Mouse (Mus musculus) induced T-regulatory cell, adult 2 months (primary cell): ENCODE results near the gene Scfd2.

Source experiments
- DNase-seq: peaks from one replicate; pipeline ENCODE4 v3.0.0-alpha.2; 2012; ENCODE audit warnings: low read depth

Scfd2 gene

DNA sequence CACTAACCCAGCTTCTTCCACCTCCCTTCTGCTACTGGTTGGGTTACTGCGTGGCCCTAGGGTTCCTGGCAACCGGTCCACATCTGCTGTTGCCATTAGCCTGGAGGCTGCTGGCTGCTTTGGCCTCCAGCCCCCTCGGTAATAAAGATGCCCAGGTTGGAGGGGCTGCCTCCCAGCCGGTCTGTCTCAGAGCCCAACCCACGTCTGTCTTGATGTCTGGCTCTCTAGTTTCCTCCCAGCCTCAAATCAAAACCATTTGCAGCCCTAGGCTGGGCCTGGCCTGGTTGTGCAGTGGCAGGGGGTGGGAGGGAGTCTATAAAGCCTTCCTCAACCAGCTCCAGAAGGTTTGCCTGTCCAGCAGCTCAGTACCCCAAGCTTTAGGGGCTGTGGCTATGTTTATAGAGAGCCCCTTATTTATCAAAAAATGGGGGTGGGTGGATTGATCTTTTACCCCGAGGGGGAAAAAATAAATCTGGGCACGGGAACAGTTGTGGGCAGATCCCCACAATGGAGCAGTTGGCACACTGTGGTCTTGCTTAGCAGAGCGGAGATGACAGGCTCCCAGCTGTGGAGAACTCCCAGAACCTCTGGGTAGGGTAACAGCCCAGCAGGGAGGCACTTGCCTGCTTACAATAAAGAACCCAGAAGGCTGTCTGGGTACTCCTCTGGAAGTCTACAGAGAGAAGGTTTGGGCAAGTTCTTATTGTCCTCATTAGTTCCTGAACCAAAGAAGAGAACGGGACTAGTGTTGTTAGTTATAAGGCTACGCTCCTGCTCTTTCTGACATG lies 329.8 kb downstream of the Scfd2 start:
- no peak for DNase-seq

DNA sequence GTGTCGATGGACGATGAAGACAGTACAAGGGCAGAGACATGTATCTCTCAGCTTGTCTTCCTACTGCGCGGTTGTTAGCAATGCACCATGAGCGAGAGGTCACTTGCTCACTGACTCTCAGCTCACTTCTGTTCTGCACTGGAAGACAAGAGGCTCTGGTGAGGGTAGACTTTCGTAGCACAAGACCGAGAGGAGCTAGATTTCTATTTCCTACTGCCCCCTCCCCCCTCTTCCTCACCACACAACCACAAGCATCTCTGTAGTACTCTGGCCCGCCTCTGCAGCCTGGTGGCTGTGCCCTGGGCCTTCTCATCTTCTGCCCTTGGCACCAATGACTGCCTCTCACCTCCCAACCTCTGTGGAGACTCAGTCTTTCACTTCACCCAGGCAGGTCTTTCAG lies 331.1 kb downstream of the Scfd2 start:
- peak; percentile 71 for DNase-seq

DNA sequence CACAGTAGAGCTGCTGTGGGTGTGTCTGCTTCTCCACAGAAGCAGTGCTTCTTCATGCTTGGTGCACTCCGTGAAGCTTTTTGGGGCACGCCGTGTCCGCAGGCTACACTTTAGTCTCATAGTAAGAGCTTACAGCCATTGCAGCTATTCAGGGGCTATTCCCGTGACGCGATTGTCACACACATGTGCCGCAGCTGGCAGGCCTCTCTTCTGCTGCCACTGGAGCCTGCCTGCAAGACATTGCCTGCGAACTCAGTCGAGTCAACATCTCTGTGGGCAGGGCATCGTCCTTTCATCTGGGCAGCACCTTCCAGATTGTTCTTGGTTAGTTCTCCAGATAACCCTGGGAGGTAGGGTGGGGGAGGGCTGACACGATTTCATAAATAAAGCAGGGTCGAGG lies 331.8 kb downstream of the Scfd2 start:
- no peak for DNase-seq

DNA sequence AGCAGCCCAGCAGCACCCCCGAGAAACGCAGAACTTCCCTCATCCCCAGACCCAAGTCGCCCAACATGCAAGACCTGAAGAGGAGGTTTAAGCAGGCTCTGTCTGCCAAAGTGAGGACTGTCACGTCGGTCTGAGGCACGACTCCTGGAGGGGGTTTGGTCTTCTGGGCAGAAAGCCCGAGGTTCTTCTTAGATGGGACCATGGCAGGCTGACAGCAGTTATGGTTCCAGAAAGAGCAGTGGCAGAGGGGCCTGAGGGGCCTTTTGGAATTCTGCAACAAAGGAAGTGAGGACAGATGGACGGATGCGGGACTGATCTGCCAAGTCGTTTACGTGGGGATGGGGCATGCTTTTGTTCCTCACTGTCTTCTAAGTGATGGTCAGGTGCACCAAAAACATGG lies 333.1 kb downstream of the Scfd2 start:
- DNase-seq, result no peak

DNA sequence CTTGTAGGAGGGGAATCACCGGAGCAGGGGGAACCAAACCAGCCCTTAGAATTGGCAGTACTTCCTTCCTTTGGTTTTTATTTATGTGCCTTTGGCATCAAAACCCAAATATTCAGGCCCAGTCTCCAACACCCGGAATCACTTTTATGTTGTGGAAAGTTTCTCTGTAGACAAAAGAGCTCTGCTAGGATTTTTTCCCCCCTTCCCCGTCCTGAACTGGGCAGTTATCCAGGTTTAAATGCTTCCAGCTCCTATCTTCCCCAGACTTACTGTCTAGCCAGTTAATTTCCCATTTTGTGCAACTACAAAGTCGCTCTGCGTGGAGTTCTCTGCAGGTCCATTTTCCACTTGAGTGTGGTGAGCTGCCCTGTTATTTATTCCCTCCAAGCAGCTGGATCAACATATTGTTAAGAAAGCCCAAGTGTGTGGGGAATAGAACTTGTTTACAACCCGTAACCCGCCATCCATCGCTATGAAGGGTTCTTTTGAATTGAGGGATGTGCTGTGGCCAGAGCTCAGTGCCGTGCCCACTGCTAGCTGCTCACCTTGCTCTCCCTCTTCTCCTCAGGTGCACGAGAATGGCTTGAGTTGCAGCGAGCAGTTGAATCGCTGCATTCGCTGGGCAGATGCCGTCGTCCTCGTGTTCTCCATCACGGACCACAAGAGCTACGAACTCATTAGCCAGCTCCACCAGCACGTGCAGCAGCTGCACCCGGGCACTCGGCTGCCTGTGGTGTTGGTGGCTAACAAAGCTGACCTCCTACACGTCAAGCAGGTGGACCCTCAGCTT lies 333.8 kb downstream of the Scfd2 start:
- DNase-seq, result no peak

DNA sequence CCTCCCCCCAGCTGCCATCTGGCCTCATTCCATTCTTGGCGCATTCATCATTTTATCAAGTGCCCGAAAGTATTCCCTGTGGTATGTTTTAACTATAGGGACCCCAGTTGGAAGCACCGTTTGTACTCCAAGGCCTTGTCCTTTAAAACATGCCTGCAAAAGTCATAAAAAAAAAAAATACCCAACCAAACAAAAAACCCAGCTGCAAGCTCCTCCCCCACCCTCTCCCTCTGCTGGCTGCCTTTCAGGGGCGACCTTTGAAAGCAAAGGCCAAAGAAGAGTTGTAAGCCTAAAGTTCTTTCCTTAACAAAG lies 335.3 kb downstream of the Scfd2 start:
- DNase-seq, result peak; percentile 49

DNA sequence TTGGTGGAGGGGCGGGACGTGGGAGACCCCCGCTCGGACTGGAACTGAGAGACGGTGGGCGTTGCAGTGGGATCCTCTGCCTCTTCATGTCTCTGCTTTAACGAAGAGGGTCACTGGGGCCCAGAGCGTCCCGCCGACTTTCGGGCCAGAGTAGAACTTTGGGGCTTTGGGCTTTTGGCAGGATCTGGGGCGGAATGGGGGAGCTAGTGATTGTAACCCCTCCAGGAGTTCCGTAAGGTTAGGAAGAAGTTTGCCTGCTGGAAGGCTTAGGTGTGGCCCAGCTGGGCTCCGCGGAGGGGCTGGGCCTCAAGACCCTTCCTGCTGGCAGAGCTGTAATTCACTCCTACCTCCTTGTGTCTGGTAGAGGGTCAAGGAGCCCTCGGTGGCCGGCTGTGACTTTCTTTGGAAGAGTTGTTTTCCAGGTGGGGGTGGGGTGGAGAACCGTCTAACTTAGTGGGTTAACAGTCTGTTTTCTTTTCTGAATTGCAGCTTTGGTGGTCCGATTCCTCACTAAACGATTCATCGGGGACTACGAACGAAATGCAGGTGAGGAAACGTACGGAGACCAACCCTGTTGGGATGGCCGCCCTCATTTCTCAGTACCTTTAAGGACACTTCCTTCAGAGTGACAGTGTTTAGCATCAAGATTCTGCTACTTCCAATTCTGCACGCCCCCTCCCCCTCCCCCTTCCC lies 335.8 kb downstream of the Scfd2 start:
- DNase-seq, result peak; percentile 25

DNA sequence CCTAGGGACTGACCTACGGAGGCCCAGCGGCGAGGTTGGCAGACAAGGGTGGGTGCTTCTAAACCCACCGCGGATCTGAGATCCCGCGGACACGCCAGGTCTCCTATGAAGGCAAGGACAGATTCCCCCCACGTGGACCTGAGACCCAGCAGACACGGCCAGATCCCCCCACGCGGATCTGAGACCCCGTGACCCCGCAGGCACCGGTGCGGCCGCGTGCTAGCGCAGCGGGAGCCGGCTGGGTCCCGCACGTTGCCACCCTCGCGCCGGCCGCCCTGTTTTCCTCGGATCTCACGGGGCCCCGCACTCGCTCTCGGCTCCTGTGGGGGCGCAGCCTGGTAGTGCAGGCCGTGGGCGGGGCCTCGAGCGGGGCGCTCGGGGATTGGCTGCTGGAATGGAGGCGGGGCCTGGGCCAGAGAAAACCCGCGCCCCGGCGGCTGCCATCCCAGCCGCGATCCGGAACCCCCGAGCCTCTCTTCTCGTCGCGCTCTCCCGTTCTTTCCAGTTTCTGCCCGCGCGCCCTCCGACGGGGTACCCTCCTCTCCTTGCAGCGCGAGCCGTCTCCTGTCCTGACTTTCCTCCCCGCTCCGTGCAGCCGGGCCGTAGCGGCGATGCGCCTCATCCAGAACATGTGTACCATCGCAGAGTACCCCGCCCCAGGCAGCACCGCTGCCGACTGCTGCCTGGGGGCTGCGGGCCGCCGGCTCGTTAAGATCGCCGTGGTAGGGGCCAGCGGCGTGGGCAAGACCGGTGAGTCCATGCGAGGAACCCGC lies 336.5 kb downstream of the Scfd2 start, which contains the start of gene Rasl11b:
Rasl11b (plus strand) TSS at position 446 of the 773 bp plus-strand sequence.
- peak; percentile 94 for DNase-seq

DNA sequence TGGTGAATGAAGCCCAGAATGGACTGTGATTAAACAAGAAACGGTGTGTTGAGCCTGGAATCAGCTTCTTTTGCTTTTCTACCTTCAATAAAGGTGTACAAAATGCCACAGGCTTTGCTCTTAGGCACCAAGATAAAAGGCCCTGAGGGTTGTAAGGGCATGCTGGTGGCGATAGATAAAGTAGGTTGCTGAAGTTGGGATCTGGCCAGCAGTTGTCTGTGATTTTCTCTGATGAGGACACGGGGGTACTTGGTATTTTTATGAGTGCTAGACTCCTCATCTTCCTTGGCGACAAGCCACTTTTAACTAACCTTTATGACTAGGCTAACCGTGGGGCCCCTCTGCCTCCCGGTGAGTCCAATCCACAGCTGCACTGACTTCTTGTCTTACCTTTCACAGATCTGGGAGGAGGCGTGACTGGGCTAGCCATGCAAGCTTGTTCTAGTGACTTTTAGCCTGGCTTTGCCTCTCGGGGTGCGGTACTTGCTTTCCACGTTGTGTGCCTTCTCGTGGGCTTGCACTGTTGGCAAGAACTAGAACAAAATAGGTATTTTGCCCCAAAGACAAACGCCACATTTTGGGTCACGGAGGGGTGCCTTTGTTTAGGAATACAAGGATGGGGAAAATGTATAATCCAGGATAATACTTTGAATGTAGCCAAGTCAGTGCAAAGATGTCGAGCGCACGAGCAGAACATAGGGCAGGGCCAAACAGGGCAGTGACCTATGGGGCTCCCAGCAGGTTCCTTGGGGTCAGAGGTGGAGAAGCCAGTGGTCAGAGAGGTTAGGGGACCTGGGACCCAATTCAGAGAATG lies 337.3 kb downstream of the Scfd2 start:
- no peak for DNase-seq

DNA sequence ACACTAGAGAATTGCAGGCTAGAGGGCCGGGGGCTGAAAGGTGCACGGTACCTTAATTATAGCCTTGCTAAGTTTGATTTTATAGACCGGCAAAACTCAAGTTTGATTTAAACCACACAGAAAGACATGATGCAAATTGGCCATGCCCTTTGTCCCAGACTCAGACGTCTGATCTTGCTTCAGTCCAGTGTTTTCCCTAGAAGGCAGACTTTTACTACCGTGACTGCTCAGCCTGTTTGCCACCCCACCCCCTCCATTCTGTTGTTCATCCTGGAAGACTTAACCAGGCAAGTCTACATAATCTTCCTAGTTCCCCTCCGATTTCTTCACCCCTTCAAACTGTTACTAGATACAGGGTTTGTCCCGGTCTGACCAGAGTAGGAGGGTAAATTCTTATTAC lies 337.9 kb downstream of the Scfd2 start:
- no peak for DNase-seq

DNA sequence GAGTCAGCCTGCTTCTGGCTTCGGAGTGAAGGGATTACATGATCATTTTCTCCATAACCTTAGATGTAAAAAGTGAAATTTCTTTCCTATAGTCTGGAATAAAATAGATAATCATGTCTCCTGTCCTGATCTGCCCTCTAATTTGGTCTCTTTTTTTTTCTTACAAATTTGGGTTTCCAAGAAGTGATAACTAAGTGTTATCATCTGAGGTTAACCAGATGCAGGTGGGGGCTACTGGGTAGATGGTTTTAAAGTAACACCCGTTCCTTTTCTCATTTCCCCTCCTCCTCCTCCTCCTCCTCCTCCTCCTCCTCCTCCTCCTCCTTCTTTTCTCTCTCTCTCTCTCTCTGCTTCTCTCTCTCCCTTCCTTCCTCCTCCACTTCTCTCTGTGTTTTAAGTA lies 338.6 kb downstream of the Scfd2 start:
- DNase-seq, result no peak

DNA sequence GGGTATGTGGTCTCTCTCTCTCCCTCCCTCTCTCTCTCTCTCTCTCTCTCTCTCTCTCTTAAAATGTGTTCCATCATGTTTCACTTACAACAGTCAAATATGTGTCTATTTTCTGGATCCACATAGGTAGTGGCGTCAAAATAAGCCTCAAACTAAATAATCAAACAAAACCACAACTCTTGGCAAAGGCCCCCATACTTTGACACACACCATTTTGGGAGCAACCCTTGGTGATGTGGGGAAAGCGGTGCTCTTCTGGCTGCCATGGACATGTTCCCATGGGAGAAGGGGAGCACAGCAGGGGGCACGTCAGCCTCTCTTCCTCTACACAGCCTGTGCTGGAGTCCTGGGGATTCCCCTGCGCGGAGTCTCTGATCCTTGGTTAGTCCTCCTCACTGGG lies 340.6 kb downstream of the Scfd2 start:
- no peak for DNase-seq

DNA sequence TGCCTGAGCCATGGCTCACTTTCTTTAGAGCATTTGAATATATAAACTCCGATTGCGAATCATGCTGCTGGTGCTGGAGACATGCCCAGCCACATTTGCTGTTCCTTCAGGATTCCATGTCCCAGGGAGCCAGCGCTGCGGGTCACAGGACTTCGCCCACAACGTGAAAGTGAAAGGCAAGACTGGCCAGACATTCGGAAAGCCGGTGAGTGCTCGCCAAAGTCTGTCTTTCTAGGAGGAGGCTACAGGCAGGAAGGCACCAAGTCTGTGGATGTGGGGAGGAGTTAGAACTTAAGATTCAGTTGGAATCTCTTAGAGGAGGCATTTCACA lies 341.4 kb downstream of the Scfd2 start:
- no peak for DNase-seq

DNA sequence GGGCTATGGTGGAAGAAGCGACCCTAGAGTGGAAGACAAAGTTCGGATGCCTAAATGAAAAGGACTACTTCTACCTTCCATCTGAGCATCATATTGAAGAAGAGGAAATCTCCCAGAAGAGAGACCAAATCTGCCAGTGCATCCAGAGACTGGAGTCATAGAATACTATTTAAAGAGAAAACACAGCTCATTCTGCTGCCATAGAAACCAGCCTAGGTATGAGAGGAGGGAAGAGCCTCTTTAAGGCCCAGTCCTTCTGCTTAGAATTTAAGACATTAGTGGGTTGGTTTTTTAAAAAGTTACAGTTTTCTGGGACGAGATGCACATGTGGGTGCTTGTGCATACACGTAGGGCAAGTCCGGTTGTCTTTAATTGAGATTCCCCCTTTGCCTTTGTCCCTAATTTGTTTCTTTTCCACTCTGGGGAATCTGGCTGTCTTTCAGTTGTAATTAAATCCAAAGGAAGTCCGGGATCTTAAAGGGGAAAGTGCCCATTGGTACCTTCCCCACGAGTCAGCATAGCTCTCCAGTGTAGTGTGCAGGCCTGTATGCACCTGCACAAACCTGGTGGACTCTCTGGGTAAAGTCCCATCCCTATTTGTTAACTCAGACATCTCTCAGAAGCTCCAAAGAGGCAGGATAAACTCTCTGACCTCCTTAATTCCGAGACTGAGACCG lies 341.9 kb downstream of the Scfd2 start:
- DNase-seq, result no peak

DNA sequence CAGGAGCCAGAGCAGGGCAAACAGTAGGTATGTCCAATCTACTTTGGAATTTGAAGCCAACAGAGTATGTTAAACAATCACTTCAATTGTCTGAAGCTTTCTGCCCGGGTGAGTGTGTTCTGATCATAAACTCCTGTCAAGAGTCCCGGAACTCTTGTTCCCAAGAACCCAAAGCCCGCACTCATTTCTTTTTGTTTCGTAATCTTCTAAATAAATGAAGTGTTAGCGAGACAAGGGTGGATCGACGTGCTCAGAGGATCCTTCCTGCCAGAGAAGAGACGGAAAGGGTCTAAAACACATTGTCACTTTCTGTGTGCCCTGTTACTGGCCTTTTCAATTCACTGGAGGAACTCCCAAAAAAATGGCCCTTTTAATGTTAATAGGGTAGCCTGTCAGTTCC lies 342.7 kb downstream of the Scfd2 start:
- DNase-seq, result no peak

DNA sequence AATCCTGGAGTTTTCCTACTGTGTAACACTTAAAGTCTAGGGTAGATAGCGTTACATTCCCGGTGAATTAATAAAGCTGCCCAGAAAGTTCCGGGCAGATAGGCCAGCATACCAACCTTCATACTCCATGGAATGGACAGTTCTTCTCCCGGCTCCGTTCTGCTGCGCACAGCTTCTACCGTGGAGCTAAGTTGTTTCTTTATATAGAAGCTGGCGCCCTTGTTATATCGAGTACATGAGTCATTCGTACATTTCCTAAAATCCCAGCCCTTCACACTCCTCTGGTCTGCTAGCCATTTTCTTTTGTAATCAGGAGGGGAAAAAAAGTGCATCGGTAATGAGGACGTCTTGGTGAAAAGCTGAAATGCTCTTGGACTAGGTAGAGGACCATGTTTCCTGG lies 343.5 kb downstream of the Scfd2 start:
- DNase-seq, result no peak

DNA sequence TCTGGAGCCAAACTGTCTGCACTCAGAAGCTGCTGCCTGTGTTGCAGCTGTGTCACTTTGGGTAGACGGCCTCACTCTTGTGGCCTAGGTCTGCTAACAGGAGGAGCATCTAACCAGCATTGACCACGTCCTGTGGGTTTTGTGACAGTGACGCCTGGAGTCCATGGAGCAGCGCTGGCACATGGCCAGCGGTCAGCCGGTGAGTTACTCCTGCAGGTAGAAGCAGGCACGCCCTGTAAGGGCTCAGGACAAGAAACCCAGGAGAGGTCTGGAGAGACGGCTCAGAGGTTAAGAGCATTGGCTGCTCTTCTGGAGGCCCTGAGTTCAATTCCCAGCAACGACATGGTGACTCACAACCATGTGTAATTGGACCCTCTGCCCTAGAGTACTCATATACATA lies 347.0 kb downstream of the Scfd2 start:
- DNase-seq, result no peak

DNA sequence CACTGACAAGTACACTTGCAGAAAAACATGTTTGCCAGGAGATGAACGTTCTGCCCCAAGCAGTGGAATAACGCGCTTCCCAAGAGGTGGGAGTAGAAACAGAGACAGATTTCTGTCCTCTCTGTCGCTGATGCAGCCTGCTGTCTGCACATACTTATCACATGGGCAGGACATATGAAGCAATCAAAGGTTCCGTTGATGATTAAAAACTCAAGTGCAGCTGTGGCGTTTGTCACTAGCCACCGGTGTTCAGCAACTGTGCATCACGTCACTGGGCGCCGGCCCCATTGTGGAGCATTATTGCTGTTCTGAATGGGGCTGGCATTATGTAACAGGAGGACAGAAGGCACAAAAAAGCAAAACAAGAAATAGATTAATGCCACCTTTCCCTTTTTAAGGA lies 348.4 kb downstream of the Scfd2 start:
- DNase-seq, result no peak

DNA sequence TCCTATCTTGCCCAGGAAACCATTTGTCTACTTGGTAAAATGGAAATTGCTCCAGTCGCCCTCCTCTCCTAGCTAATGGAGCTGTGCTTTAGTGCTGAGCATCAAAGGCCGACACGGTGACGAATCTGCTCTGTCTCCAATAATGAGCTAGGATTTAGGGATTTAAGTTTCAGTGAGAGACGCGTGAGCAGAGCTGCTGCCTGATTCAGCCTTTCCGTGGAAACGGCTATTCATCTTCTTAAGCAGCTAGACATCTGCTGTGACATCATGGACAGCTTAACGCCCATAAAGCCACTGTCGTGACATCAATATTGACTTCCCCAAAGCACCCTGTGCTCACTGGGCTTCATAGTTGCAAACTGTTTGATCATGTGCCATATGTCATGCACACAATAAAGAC lies 351.3 kb downstream of the Scfd2 start:
- DNase-seq, result no peak

DNA sequence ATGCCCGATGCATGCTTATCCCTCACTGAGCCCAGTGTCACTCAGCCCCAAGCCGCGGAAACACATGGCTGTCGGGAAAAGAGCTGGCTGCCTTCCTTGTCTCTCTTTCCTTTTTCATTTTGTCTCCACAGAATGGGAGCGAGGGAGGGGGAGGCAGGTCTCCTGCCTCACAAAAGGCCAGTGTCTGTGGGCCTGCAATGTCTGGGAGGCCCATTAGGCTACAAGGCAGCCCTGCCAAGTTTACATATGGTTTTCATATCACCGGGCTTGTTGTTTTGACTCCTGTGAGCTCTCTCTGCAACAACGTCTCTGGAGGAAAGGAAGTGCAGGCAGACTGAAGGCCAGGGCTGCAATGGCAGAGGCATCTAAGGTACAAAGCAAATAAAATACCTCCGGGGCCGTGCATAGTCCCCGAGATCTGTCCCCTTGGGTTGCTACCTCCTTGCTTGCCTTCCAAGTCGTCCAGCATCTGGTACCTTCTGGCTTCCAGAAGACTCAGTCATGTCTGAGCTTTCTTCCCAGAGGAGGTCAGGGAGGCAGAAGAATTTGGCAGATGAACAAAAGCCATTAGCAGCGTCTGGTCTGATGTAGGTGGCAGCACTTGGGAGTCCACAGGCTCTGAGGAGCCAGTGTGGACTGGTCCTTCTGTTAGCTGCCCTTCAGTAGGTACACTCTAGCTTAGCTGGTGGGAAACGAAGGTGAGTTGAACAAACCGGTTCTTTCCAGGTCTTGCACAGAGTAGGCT lies 355.9 kb downstream of the Scfd2 start:
- DNase-seq, result no peak
